Mouse (Mus musculus): ENCODE measurements around the gene Ntrk2. TPM values are rescaled to one million over a fixed set of nuclear protein-coding genes. Genes with fewer than 3 reads are reported as not detected.

Gene Ntrk2
- total and polyA plus RNA-seq, 2 experiments from 2014 or later: 141 to 207 TPM

DNA sequence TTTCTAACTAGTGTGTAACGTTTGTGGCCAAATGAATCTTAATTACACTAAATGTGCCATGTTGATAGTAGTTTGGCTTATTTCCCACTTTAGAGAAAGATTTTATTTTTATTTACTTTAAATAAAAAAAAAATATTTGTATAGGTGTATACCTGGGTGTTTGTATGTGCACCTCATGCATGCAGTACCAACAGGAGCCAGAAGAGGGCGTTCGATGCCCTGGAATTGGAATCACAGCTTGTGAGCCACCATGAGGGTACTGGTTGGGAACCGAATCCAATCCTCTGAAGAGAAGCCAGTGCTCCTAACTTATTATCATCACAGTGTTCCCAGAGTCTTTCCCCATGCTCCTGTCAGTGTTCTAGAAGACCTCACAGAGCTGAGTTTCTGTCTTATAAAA lies 42.2 kb downstream of the Ntrk2 start:
- DNase-seq (ENCODE audit: low spot score) (no peak), ATAC-seq (ENCODE audit: low FRiP score) (no peak)
- H3K36me3 ChIP-seq (ENCODE audit: insufficient read depth, low read length): peaks cover 30% of the 10 kb centered on the region; the same call in 1 of the 2 replicates
- H3K4me1 ChIP-seq (ENCODE audit: insufficient read depth, low read length): no peaks in the 10 kb centered on the region
- H3K9me3 ChIP-seq (ENCODE audit: low read length): no peaks in the 10 kb centered on the region
- 90% methylated on average over 4 of the region's 4 CpGs for WGBS
- H3K4me2 ChIP-seq (ENCODE audit: low read depth, low read length, poor library complexity, severe bottlenecking): no peak overlapping the region
- H3K4me3 ChIP-seq (ENCODE audit: low read depth, low read length): no peak overlapping the region
- peak; percentile 63 for TF ChIP-seq CTCF (IDR thresholded peaks at IDR 0.05)
- H3K9ac ChIP-seq (replicated peaks; ENCODE audit: low read length, poor library complexity, severe bottlenecking): no peak overlapping the region
- H3K27ac ChIP-seq (ENCODE audit: low read depth, low read length): no peak overlapping the region
- H3K27me3 ChIP-seq (ENCODE audit: insufficient read depth, low read length): no peaks in the 10 kb centered on the region

DNA sequence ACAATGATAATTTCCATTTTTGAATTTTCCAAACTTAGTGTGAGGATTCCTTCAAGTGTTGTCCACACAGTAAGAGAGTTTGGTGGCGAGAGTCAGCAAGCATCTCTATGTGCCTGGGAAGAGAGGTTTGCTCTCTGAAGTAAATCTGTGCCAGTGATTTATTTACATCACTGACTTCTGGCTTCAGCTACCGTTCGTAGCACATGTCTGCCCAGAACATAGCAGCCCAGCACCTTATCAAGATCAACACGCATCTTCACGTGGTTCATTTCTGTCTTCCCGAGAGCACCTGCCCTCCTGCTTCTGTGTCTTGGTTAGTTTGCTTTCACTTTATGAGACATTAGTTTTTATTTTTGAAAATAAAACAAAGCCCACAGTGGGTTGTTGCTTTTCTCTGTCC lies 47.3 kb downstream of the Ntrk2 start:
- peaks cover 9% of the 10 kb centered on the region; the same call in 1 of the 2 replicates for H3K36me3 ChIP-seq (ENCODE audit: insufficient read depth, low read length)
- H3K27me3 ChIP-seq (ENCODE audit: insufficient read depth, low read length): no peaks in the 10 kb centered on the region
- H3K9ac ChIP-seq (replicated peaks; ENCODE audit: low read length, poor library complexity, severe bottlenecking): no peak overlapping the region
- no peak overlapping the region for H3K4me3 ChIP-seq (ENCODE audit: low read depth, low read length)
- no peak for TF ChIP-seq CTCF (IDR thresholded peaks at IDR 0.05)
- no peak overlapping the region for H3K4me2 ChIP-seq (ENCODE audit: low read depth, low read length, poor library complexity, severe bottlenecking)
- H3K27ac ChIP-seq (ENCODE audit: low read depth, low read length): no peak overlapping the region
- ATAC-seq (ENCODE audit: low FRiP score) (no peak), DNase-seq (ENCODE audit: low spot score) (peak; percentile 37)
- H3K4me1 ChIP-seq (ENCODE audit: insufficient read depth, low read length): no peaks in the 10 kb centered on the region
- WGBS: 80% methylated on average over 6 of the region's 6 CpGs
- H3K9me3 ChIP-seq (ENCODE audit: low read length): no peaks in the 10 kb centered on the region

DNA sequence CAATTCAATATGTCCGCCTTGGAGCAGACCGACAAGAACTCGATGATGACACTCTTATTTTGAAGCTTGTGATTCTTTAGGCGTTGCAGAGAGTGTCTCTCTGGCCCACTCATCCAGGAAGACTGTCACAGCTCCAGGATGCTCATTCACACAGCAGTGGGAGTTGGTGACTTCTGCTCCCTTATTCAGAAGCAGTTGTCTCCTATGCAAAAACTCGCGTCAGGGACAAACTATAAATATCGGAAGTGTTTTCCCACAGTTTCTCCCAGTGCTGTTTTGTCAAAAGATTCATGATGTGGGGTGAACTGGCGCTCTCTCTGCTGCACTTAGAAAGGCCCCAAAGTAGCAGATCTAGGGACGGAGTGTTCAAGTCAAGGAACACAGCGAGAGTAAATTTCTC lies 59.9 kb downstream of the Ntrk2 start:
- Histone ChIP-seq H3K27ac (ENCODE audit: low read depth, low read length) (no peak overlapping the region), H3K9ac (replicated peaks; ENCODE audit: low read length, poor library complexity, severe bottlenecking) (no peak overlapping the region), H3K36me3 (ENCODE audit: insufficient read depth, low read length) (peaks cover 19% of the 10 kb centered on the region), H3K4me3 (ENCODE audit: low read depth, low read length) (no peak overlapping the region), H3K4me2 (ENCODE audit: low read depth, low read length, poor library complexity, severe bottlenecking) (no peak overlapping the region), H3K9me3 (ENCODE audit: low read length) (no peaks in the 10 kb centered on the region), H3K4me1 (ENCODE audit: insufficient read depth, low read length) (no peaks in the 10 kb centered on the region), H3K27me3 (ENCODE audit: insufficient read depth, low read length) (no peaks in the 10 kb centered on the region)
- WGBS: 94% methylated on average over 10 of the region's 10 CpGs
- DNase-seq (ENCODE audit: low spot score) (no peak), ATAC-seq (ENCODE audit: low FRiP score) (no peak)
- no peak for TF ChIP-seq CTCF (IDR thresholded peaks at IDR 0.05)

DNA sequence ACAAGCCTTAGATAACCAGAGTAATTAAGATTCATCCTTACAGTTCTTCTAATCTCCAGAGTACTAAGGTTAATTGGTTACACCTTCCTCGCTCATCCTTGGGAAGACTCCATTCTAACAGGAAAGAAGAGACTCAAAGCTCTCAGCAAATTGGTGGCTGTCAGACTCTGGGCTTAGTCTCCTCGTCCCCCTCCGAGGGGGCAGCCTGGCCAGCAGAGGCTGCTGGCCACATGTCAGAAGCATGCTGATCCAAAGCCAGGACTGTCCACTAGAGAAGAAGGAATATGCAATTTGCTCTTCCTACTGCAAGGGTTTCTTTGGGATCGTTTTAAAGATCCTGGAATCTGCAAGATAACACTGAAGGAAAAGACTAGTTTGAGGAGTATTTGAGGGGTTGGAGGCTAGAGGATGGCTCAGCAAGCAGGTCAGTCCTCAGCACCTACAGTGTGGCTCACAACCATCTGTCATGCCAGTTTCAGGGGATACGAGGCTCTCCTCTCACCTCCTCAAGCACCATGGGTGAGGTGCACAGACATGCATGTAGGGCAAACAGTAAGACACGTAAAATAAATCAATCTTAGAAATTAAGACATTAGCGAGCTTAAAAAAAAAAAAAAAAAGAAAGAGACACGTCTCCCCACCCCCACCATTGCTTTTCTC lies 60.5 kb downstream of the Ntrk2 start:
- DNase-seq (ENCODE audit: low spot score) (peak; percentile 35), ATAC-seq (ENCODE audit: low FRiP score) (no peak)
- Histone ChIP-seq H3K36me3 (ENCODE audit: insufficient read depth, low read length) (peaks cover 18% of the 10 kb centered on the region), H3K4me2 (ENCODE audit: low read depth, low read length, poor library complexity, severe bottlenecking) (no peak overlapping the region), H3K9ac (replicated peaks; ENCODE audit: low read length, poor library complexity, severe bottlenecking) (no peak overlapping the region), H3K4me3 (ENCODE audit: low read depth, low read length) (no peak overlapping the region), H3K27ac (ENCODE audit: low read depth, low read length) (no peak overlapping the region), H3K27me3 (ENCODE audit: insufficient read depth, low read length) (no peaks in the 10 kb centered on the region), H3K4me1 (ENCODE audit: insufficient read depth, low read length) (no peaks in the 10 kb centered on the region), H3K9me3 (ENCODE audit: low read length) (no peaks in the 10 kb centered on the region)
- TF ChIP-seq CTCF (IDR thresholded peaks at IDR 0.05): 0 out of 2 replicates have a peak, but pooled peaks have one; percentile 3
- WGBS: 83% methylated on average over 8 of the region's 8 CpGs

DNA sequence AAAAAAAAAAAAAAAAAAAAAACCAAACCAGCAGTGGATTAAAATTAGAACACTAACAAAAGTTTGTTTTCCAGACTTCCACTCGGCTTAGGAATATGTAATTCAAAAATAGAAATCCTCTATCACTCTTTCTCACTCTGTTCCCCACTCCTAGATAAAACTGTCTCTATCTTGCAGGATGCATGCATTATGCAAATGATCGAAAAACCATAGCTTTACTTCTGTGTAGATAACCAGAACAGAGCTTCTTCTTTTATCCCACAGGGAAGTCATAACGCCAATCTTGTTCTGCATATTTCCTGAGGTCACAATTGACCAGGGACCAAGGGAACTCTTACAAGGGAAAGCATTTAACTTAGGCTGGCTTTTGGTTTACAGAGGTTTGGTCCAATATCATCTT lies 76.1 kb downstream of the Ntrk2 start:
- Histone ChIP-seq H3K4me3 (ENCODE audit: low read depth, low read length) (no peak overlapping the region), H3K27me3 (ENCODE audit: insufficient read depth, low read length) (no peaks in the 10 kb centered on the region), H3K36me3 (ENCODE audit: insufficient read depth, low read length) (peaks cover 15% of the 10 kb centered on the region), H3K4me2 (ENCODE audit: low read depth, low read length, poor library complexity, severe bottlenecking) (no peak overlapping the region), H3K27ac (ENCODE audit: low read depth, low read length) (no peak overlapping the region), H3K4me1 (ENCODE audit: insufficient read depth, low read length) (no peaks in the 10 kb centered on the region), H3K9me3 (ENCODE audit: low read length) (no peaks in the 10 kb centered on the region), H3K9ac (replicated peaks; ENCODE audit: low read length, poor library complexity, severe bottlenecking) (no peak overlapping the region)
- DNase-seq (ENCODE audit: low spot score) (no peak), ATAC-seq (ENCODE audit: low FRiP score) (no peak)
- WGBS: 73% methylated on average over 3 of the region's 3 CpGs
- no peak for TF ChIP-seq CTCF (IDR thresholded peaks at IDR 0.05)

DNA sequence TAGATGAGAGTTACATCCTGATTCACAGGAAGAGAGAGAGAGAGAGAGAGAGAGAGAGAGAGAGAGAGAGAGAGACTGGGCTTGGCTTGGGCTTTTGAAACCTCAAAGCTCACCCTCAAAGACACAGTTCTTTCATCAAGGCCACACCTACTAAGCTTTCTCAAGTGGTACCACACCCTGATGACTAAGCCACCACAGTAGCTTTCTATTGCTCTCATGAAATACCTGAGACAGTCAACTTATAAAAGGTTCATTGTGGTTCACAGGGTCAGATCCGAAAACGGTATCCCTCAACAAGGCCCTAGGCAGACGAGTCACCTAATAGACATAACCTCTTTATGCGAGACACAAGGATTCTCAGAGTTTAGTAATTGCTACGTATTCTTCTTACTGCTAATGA lies 76.5 kb downstream of the Ntrk2 start:
- DNase-seq (ENCODE audit: low spot score): no peak

More for the DNA sequence above, 76.5 kb downstream of the Ntrk2 start:
- ATAC-seq (ENCODE audit: low FRiP score): no peak
- Histone ChIP-seq H3K4me3 (ENCODE audit: low read depth, low read length) (no peak overlapping the region), H3K36me3 (ENCODE audit: insufficient read depth, low read length) (peaks cover 11% of the 10 kb centered on the region; the same call in 1 of the 2 replicates), H3K9me3 (ENCODE audit: low read length) (no peaks in the 10 kb centered on the region), H3K27me3 (ENCODE audit: insufficient read depth, low read length) (no peaks in the 10 kb centered on the region), H3K4me2 (ENCODE audit: low read depth, low read length, poor library complexity, severe bottlenecking) (no peak overlapping the region), H3K27ac (ENCODE audit: low read depth, low read length) (no peak overlapping the region), H3K9ac (replicated peaks; ENCODE audit: low read length, poor library complexity, severe bottlenecking) (no peak overlapping the region), H3K4me1 (ENCODE audit: insufficient read depth, low read length) (no peaks in the 10 kb centered on the region)
- no peak for TF ChIP-seq CTCF (IDR thresholded peaks at IDR 0.05)
- WGBS: 91% methylated on average over 5 of the region's 5 CpGs
